Mouse (Mus musculus) megakaryocyte-erythroid progenitor cell, adult 5-6 weeks (primary cell): ENCODE results near the gene Acer2. TPM values are rescaled to one million over a fixed set of nuclear protein-coding genes. Genes with fewer than 3 reads are reported as not detected.
"Not testable (repeated sequence)": the region's sequence is repeated elsewhere in the genome, so short reads cannot be mapped to it uniquely, and the experiment has no call there.

Experiments used
- ATAC-seq: replicated peaks from 2 replicates; pipeline ENCODE4 v1.8.0; 2016; ENCODE audit warnings: mild to moderate bottlenecking, inconsistent platforms; ENCODE audit not compliant: severe bottlenecking, poor library complexity, low FRiP score, low TSS enrichment
- total RNA-seq, 2 experiments: library from RNA; stranded (forward) in 1 of 2; stranded (reverse) in 1 of 2; fragments of 200-1000, 215-1000 nt in 1 of 2; fragments of >200 nt in 1 of 2; fragmentation: Nextera tagmentation in 1 of 2; gene quantifications; 2 replicates each; pipeline ENCODE4 v1.2.3; 2014 to 2017

Acer2 gene
- 1.5 and 1.9 TPM in 2 replicates for total RNA-seq (2014; fragmentation: Nextera tagmentation)
- 0.30 and 0.75 TPM in 2 replicates for total RNA-seq (2017)

- ATAC-seq = peak; percentile 96
Measured at GRCm38 (mm10) chr4:86874146-86874847, at the start of gene Acer2. Gene Acer2 (plus strand): TSS chr4:86874396.

- peak; percentile 78 for ATAC-seq
Measured at GRCm38 (mm10) chr4:86825143-86825542, 49.1 kb upstream of the Acer2 start.

- no peak for ATAC-seq
Measured at GRCm38 (mm10) chr4:86831896-86832295, 42.3 kb upstream of the Acer2 start.

GRCm38 (mm10) chr4:86841141-86841540 is 33.1 kb upstream of the Acer2 start:
- ATAC-seq = not testable (repeated sequence)

- no peak for ATAC-seq
Measured at GRCm38 (mm10) chr4:86845384-86845783, 28.8 kb upstream of the Acer2 start.

- ATAC-seq = no peak
Measured at GRCm38 (mm10) chr4:86847246-86847645, 26.9 kb upstream of the Acer2 start.

- ATAC-seq = 0 out of 2 replicates have a peak, but pooled peaks have one; percentile 16
Measured at GRCm38 (mm10) chr4:86851331-86851730, 22.9 kb upstream of the Acer2 start.

GRCm38 (mm10) chr4:86852018-86852417 is 22.2 kb upstream of the Acer2 start:
- peak; percentile 4; the same call in 1 of the 2 replicates for ATAC-seq

GRCm38 (mm10) chr4:86852813-86853590 is 21.2 kb upstream of the Acer2 start:
- ATAC-seq = no peak

- no peak for ATAC-seq
Measured at GRCm38 (mm10) chr4:86856304-86857112, 17.7 kb upstream of the Acer2 start.

GRCm38 (mm10) chr4:86857113-86858069 is 16.8 kb upstream of the Acer2 start, which contains the start of gene Rps6:
Gene Rps6 (minus strand): TSS chr4:86857412.
- peak; percentile 96 for ATAC-seq

GRCm38 (mm10) chr4:86858070-86858440 is 16.1 kb upstream of the Acer2 start:
- no peak for ATAC-seq

- ATAC-seq = no peak
Measured at GRCm38 (mm10) chr4:86864087-86864486, 10.1 kb upstream of the Acer2 start.

GRCm38 (mm10) chr4:86871988-86872387 is 2.2 kb upstream of the Acer2 start:
- no peak for ATAC-seq

GRCm38 (mm10) chr4:86873072-86873471 is 1.1 kb upstream of the Acer2 start:
- ATAC-seq = no peak

GRCm38 (mm10) chr4:86879477-86879876 is 5.3 kb downstream of the Acer2 start:
- ATAC-seq = no peak

- no peak for ATAC-seq
Measured at GRCm38 (mm10) chr4:86881178-86881577, 7.0 kb downstream of the Acer2 start.

GRCm38 (mm10) chr4:86882413-86882812 is 8.2 kb downstream of the Acer2 start:
- ATAC-seq = no peak

GRCm38 (mm10) chr4:86884945-86885344 is 10.7 kb downstream of the Acer2 start:
- ATAC-seq = peak; percentile 48; the same call in 1 of the 2 replicates
